Mouse (Mus musculus) brain, embryonic 14.5 days (tissue): ENCODE measurements around the gene Pgs1. TPM values are rescaled to one million over a fixed set of nuclear protein-coding genes. Genes with fewer than 3 reads are reported as not detected.
A peak's percentile ranks its signal among the peaks of the same experiment; 100 is the strongest.

Experiments
- DNase-seq: peaks from one replicate; pipeline ENCODE4 v3.0.0-alpha.2; 2011; ENCODE audit warnings: low read depth
- CTCF ChIP-seq: fragments of 200-500 bp; IDR thresholded peaks from 2 replicates; pipeline ENCODE4 v1.5.1; 2012; ENCODE audit warnings: inconsistent platforms, mild to moderate bottlenecking, moderate library complexity, borderline replicate concordance; ENCODE audit not compliant: insufficient read depth, insufficient read length; ENCODE audit errors: extremely low read depth
- POLR2A ChIP-seq: fragments of 200-500 bp; IDR thresholded peaks from 2 replicates; pipeline ENCODE4 v1.6.1; 2012; ENCODE audit warnings: mild to moderate bottlenecking, inconsistent platforms, borderline replicate concordance; ENCODE audit not compliant: poor library complexity, insufficient read depth, insufficient read length, severe bottlenecking; ENCODE audit errors: extremely low read depth
- polyA plus RNA-seq: library from polyadenylated mRNA; depleted of rRNA; stranded (reverse); fragments of >200 nt; gene quantifications from 2 replicates; pipeline ENCODE4 v1.2.3, GENCODE M21; 2012

The Pgs1 gene
- polyA plus RNA-seq, 1 experiment, result 48.5 TPM

- no peak for DNase-seq
- TF ChIP-seq POLR2A, result no peak
- TF ChIP-seq CTCF, result no peak
Observed at GRCm38 (mm10) chr11:117965052-117965451, 21.0 kb upstream of the Pgs1 start.

- TF ChIP-seq POLR2A, result no peak
- peak; percentile 41 for DNase-seq
Observed at GRCm38 (mm10) chr11:117965561-117965981, 20.5 kb upstream of the Pgs1 start.

GRCm38 (mm10) chr11:117966506-117967100 lies 19.5 kb upstream of the Pgs1 start:
- peak; percentile 40 for DNase-seq
- no peak for TF ChIP-seq POLR2A
- no peak for TF ChIP-seq CTCF

GRCm38 (mm10) chr11:117967249-117968015 lies 18.7 kb upstream of the Pgs1 start:
- TF ChIP-seq CTCF (0 out of 2 replicates have a peak, but pooled peaks have one; percentile 10), POLR2A (no peak)
- peak; percentile 76 for DNase-seq

GRCm38 (mm10) chr11:117968016-117968671 lies 17.9 kb upstream of the Pgs1 start:
- TF ChIP-seq POLR2A, result no peak
- no peak for TF ChIP-seq CTCF
- DNase-seq, result peak; percentile 61

- no peak for DNase-seq
- no peak for TF ChIP-seq CTCF
- TF ChIP-seq POLR2A, result no peak
Observed at GRCm38 (mm10) chr11:117968716-117969099, 17.4 kb upstream of the Pgs1 start.

GRCm38 (mm10) chr11:117969100-117969944 lies 16.8 kb upstream of the Pgs1 start:
- no peak for TF ChIP-seq CTCF
- TF ChIP-seq POLR2A, result peak; percentile 94

GRCm38 (mm10) chr11:117969945-117970872 lies 15.9 kb upstream of the Pgs1 start, which contains the start of gene Socs3:
Socs3 (minus strand) TSS chr11:117970047.
- no peak for TF ChIP-seq POLR2A
- peak; percentile 92 for TF ChIP-seq CTCF
- peak; percentile 92 for DNase-seq

More at GRCm38 (mm10) chr11:117969100-117969944, 16.8 kb upstream of the Pgs1 start:
- DNase-seq, result peak; percentile 98

- no peak for DNase-seq
- TF ChIP-seq CTCF, result no peak
- no peak for TF ChIP-seq POLR2A
Observed at GRCm38 (mm10) chr11:117971100-117971499, 15.0 kb upstream of the Pgs1 start.

- no peak for TF ChIP-seq CTCF
- TF ChIP-seq POLR2A, result no peak
Observed at GRCm38 (mm10) chr11:117971646-117972242, 14.3 kb upstream of the Pgs1 start.

More at GRCm38 (mm10) chr11:117971646-117972242, 14.3 kb upstream of the Pgs1 start:
- no peak for DNase-seq
